Mouse (Mus musculus) intestine, postnatal 0 days (tissue): ENCODE measurements at regions not wholly inside any gene's neighbourhood (a gene's known extent, or its start where the extent isn't known, plus 50 kb on each side); places are given as distances from the start of the nearest gene placed in this dataset.
A peak's percentile ranks its signal among the peaks of the same experiment; 100 is the strongest.

Experiments used
- ATAC-seq: fragments of 200-750 bp; cut with Nextera tagmentation; 2 replicates; pipeline ENCODE4 v1.8.0; 2017; ENCODE audit warnings: mild to moderate bottlenecking, moderate TSS enrichment, moderate library complexity
- H3K27ac ChIP-seq: fragments of 300-500 bp; sonication (generic); 2 replicates; pipeline ENCODE4 v1.5.1; 2014; ENCODE audit warnings: mild to moderate bottlenecking, low read depth, low read length, moderate library complexity
- H3K27me3 ChIP-seq: fragments of 300-500 bp; sonication (generic); replicated peaks from 2 replicates; pipeline ENCODE4 v1.6.1; 2014; ENCODE audit warnings: low read length, mixed read lengths; ENCODE audit not compliant: control insufficient read depth, insufficient read depth
- H3K36me3 ChIP-seq: fragments of 300-500 bp; sonication (generic); 2 replicates; pipeline ENCODE4 v1.6.1; 2014; ENCODE audit warnings: mild to moderate bottlenecking, moderate library complexity; ENCODE audit not compliant: control insufficient read depth, insufficient read depth
- H3K4me1 ChIP-seq: fragments of 300-500 bp; sonication (generic); replicated peaks from 2 replicates; pipeline ENCODE4 v1.6.1; 2014; ENCODE audit warnings: antibody characterized with exemption, low read length, mixed read lengths; ENCODE audit not compliant: control insufficient read depth, insufficient read depth
- H3K4me2 ChIP-seq: fragments of 300-500 bp; sonication (generic); replicated peaks from 2 replicates; pipeline ENCODE4 v1.6.1; 2014; ENCODE audit warnings: low read depth, mild to moderate bottlenecking, moderate library complexity
- H3K4me3 ChIP-seq: fragments of 300-500 bp; sonication (generic); 2 replicates; pipeline ENCODE4 v1.5.1; 2014; ENCODE audit warnings: low read depth, low read length
- H3K9ac ChIP-seq: fragments of 300-500 bp; sonication (generic); 2 replicates; pipeline ENCODE4 v1.6.1; 2014; ENCODE audit warnings: mild to moderate bottlenecking, low read depth, low read length
- H3K9me3 ChIP-seq: fragments of 300-500 bp; sonication (generic); 2 replicates; pipeline ENCODE4 v1.6.1; 2016; ENCODE audit warnings: mixed run types; ENCODE audit not compliant: control insufficient read depth
- CTCF ChIP-seq: sonication (generic); IDR thresholded peaks from 2 replicates; pipeline ENCODE4 v1.5.1; 2016; ENCODE audit warnings: low read depth, mild to moderate bottlenecking, control low read depth, antibody characterized with exemption, moderate library complexity
- WGBS: fragments of 180-500 bp; shearing (Covaris S2); extraction: QIAGEN DNeasy Blood & Tissue Kit; methylation state at CpG from one replicate; pipeline ENCODE4 v1.1.7; 2014; 5-methylcytosine and 5-hydroxymethylcytosine counted together

DNA sequence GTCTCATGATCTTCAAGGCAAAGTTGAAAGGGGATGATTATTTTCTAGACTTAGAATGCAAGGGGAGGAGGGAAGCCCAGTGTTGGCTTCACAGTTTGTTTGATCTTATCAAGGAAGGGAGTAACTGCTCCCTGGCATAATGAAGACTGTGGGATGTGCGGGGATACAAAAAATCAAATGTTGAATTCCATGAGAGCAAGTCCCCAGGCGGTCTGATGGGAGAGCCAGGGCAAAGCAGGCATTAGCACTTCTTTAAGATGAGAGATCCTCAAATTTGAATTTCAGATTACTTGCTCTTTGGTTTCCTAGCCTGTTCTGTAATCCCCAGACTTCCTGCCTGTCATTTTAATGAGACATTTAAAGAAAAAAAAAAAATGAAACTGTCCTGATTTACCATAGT lies 525.6 kb upstream of the Man1a start:
- no peak for ATAC-seq
- Histone ChIP-seq H3K27ac (no peak overlapping the region), H3K9me3 (no peaks in the 10 kb centered on the region), H3K4me1 (no peaks in the 10 kb centered on the region), H3K4me3 (no peak overlapping the region), H3K36me3 (no peaks in the 10 kb centered on the region), H3K27me3 (no peaks in the 10 kb centered on the region), H3K4me2 (no peak overlapping the region), H3K9ac (no peak overlapping the region)
- WGBS: 39% methylated on average over 2 of the region's 2 CpGs
- TF ChIP-seq CTCF: no peak

DNA sequence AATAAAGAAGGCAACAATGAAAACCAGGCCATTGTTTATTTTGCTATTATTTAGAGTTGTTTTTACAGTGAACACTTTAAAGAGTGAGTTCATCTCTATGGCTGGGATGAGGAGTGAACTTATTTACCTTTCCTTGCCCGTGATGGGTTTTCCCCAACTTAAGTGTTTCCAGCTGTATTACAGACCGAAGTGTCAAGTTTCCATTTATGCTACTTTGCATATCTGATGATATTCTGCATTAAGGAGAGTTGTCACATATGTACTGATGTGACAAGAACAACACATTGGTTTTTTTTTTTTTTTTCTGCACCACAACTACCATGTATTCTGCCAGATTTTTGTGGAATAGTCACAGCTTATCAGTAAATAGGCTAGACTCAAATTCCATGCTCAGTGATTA lies 518.7 kb upstream of the Man1a start:
- WGBS: 67% methylated on average over 2 of the region's 2 CpGs
- TF ChIP-seq CTCF: no peak
- H3K9ac ChIP-seq: no peak overlapping the region
- H3K9me3 ChIP-seq: no peaks in the 10 kb centered on the region
- no peak overlapping the region for H3K4me2 ChIP-seq
- H3K36me3 ChIP-seq: no peaks in the 10 kb centered on the region
- no peak overlapping the region for H3K4me3 ChIP-seq
- H3K4me1 ChIP-seq: no peaks in the 10 kb centered on the region
- H3K27ac ChIP-seq: no peak overlapping the region
- no peaks in the 10 kb centered on the region for H3K27me3 ChIP-seq
- no peak for ATAC-seq

DNA sequence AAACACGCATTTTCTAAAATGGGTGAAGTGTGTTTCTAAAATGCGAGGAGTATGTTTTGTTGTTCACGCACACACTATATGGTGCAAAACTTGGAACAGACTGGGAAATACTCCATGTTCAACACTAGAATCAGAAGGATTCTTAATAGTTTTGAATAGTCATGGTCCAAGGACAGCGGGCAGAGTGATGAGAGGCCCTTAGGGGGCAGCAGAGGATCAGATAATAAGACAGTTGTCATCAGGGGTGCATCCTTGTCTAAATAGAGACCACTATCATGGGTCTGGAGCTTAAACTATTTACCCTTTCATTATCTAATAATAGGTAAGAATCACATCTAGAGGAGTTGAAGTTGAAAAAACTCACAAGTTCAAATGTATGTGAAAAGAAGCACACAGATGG lies 482.2 kb upstream of the Man1a start:
- H3K9ac ChIP-seq: no peak overlapping the region
- no peak overlapping the region for H3K27ac ChIP-seq
- no peak overlapping the region for H3K4me3 ChIP-seq
- peak; percentile 53 for TF ChIP-seq CTCF
- no peaks in the 10 kb centered on the region for H3K4me1 ChIP-seq
- 65% methylated on average over 4 of the region's 4 CpGs for WGBS
- H3K36me3 ChIP-seq: no peaks in the 10 kb centered on the region
- no peaks in the 10 kb centered on the region for H3K9me3 ChIP-seq
- no peak for ATAC-seq
- no peaks in the 10 kb centered on the region for H3K27me3 ChIP-seq
- no peak overlapping the region for H3K4me2 ChIP-seq

DNA sequence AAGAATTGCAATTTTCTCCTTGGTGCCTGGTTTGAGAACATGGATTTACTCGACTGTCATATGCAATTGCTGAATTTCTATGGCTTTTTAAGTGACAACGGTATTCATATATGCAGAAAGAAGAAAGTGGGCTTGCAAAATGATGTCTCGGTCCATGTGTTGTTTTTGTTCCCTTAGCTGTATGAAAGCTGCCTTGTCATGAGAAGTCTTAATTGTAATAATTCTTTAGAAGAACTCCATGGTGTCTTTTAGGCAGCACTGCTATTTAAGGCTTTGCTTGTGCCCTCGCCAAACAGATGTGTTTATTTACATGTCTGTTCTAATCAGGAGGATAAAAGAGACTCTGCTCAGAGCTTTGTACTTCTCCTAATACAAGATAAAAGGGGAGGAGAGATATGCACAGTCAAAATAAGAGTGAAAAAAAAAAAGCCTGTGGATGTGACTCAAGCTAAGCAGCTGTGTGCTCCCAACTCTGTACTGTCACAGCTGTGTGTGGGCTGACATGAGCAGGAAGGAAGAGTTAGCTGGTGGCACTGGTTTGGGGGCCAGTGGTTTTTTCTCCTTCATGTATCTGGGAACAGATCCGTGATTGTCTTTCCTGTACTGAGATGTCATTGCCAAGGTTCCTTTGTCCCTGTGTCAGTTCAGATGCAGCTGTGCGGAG lies 475.5 kb upstream of the Man1a start:
- H3K27ac ChIP-seq: no peak overlapping the region
- WGBS: 63% methylated on average over 6 of the region's 6 CpGs
- no peak overlapping the region for H3K4me3 ChIP-seq
- H3K9me3 ChIP-seq: no peaks in the 10 kb centered on the region
- H3K27me3 ChIP-seq: no peaks in the 10 kb centered on the region
- no peaks in the 10 kb centered on the region for H3K36me3 ChIP-seq
- no peaks in the 10 kb centered on the region for H3K4me1 ChIP-seq
- no peak for TF ChIP-seq CTCF
- H3K9ac ChIP-seq: no peak overlapping the region
- no peak overlapping the region for H3K4me2 ChIP-seq
- ATAC-seq: no peak

DNA sequence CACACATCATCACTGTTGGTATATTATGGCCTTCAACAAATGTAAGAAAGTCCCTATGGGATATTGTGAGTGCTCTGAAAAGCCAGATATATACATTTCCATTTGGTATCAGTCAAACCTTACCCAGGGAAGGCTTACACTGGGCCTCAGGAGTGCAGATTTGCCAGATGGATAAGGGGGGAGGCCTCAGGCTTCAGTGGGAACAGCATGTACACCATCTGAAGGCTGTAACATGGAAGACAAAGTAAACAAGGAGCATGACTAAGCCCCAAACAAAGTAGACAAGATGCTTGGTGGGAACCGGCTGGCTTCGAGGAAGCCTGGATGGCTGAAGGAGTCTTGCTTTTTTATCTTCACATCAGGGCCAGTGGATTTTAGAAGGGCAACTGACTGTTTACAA lies 474.3 kb upstream of the Man1a start:
- no peak for ATAC-seq
- H3K9me3 ChIP-seq: no peaks in the 10 kb centered on the region
- no peak for TF ChIP-seq CTCF

DNA sequence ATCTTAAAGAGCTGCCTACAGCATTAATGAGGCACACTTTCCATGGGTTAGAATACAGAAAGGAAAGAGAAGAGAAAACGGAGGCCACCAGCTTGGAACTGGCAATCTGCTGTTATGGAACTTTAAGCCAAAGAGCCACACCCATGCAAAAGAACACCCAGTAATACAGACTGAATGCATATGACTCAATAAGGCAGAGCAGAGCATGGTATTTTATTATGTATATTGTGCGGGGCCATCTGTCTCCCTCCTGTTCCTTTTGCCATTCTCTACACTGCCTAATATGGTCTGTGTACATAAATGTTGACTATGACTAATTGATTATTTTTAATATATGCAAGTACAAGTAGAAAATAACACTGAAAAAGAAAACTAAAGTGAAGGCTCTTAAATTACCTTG lies 472.6 kb upstream of the Man1a start:
- ATAC-seq: no peak
- Histone ChIP-seq H3K36me3 (no peaks in the 10 kb centered on the region), H3K4me2 (no peak overlapping the region), H3K4me1 (no peaks in the 10 kb centered on the region), H3K9ac (no peak overlapping the region), H3K9me3 (no peaks in the 10 kb centered on the region), H3K27ac (no peak overlapping the region), H3K27me3 (no peaks in the 10 kb centered on the region), H3K4me3 (no peak overlapping the region)
- WGBS: 81% methylated on average over 2 of the region's 2 CpGs
- TF ChIP-seq CTCF: no peak

More for the DNA sequence above, 474.3 kb upstream of the Man1a start:
- Histone ChIP-seq H3K4me1 (no peaks in the 10 kb centered on the region), H3K27me3 (no peaks in the 10 kb centered on the region), H3K4me3 (no peak overlapping the region), H3K4me2 (no peak overlapping the region), H3K27ac (no peak overlapping the region), H3K9ac (no peak overlapping the region), H3K36me3 (no peaks in the 10 kb centered on the region)
- WGBS: 80% methylated on average over 2 of the region's 2 CpGs

DNA sequence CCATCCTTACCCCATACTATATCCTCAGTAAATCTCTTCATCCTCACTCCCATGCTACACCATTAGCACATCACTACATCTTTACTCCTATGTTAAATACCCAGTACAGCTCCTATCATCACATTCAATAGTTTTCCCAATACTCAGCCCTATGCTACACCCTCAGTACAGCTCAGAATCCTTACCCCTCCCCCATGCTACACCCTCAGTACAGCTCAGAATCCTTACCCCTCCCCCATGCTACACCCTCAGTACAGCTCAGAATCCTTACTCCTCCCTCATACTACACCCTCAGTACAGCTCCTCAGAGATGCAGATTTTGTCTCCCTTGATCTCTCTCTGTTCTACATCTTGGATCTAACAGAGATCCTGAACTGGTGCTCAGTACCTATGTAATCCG lies 472.1 kb upstream of the Man1a start:
- no peaks in the 10 kb centered on the region for H3K36me3 ChIP-seq
- 79% methylated on average over 1 of the region's 1 CpGs for WGBS
- no peak for TF ChIP-seq CTCF
- no peak overlapping the region for H3K27ac ChIP-seq
- no peaks in the 10 kb centered on the region for H3K4me1 ChIP-seq
- H3K9ac ChIP-seq: no peak overlapping the region
- no peaks in the 10 kb centered on the region for H3K27me3 ChIP-seq
- no peak for ATAC-seq
- H3K4me2 ChIP-seq: no peak overlapping the region
- no peaks in the 10 kb centered on the region for H3K9me3 ChIP-seq
- H3K4me3 ChIP-seq: no peak overlapping the region
